Mouse (Mus musculus): ENCODE data around the gene Osbp.

GRCm38 (mm10) chr19:12001686-12002085 is 35.9 kb downstream of the Osbp start:
- TF ChIP-seq GATA1 (IDR thresholded peaks at IDR 0.05; ENCODE audit: borderline replicate concordance, low read length) (no peak), FLI1 (IDR thresholded peaks at IDR 0.05; ENCODE audit: low read length) (no peak)

Measured in megakaryocyte, embryonic 14.5 days (primary cell).